Mouse (Mus musculus): ENCODE data around the gene Xpot. TPM values are rescaled to one million over a fixed set of nuclear protein-coding genes. Genes with fewer than 3 reads are reported as not detected.

Gene Xpot
- polyA plus RNA-seq, 1 experiment from 2014 or later, result 24.1 TPM

DNA sequence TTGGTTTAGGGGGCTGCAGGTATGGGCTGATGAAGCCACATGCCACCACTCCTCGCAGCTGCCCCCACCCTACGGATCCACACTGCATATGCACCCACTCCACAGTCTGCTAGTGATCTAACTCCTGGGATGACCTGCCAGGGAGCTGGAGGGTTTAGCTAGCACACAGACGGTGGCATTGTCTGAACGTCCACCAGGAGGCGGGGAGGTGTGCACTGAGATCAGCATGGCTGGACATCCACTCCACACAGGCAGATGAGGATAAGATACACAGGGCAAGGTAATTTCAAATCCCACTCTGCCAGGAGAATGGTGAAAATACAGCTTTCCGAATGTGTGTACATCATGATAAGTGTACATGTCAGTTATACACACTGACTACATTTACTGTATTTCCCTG lies 69.9 kb downstream of the Xpot start:
- Histone ChIP-seq H3K9me3 (replicated peaks; ENCODE audit: control insufficient read depth, low read length) (no peaks in the 10 kb centered on the region), H3K4me1 (ENCODE audit: control insufficient read depth, low read depth, low read length) (no peaks in the 10 kb centered on the region), H3K36me3 (ENCODE audit: control insufficient read depth, insufficient read depth) (peaks cover 64% of the 10 kb centered on the region), H3K9ac (ENCODE audit: low read depth, low read length) (no peak overlapping the region), H3K27ac (ENCODE audit: low read length) (no peak overlapping the region), H3K27me3 (ENCODE audit: control insufficient read depth, insufficient read depth, low read depth, low read length) (no peaks in the 10 kb centered on the region), H3K4me2 (ENCODE audit: low read depth, low read length) (no peak overlapping the region), H3K4me3 (ENCODE audit: low read depth, low read length) (no peak overlapping the region)
- WGBS (ENCODE audit: insufficient replicate concordance), result 62% methylated on average over 6 of the region's 6 CpGs
- ATAC-seq (ENCODE audit: low read depth), result peak; percentile 62; the same call in 1 of the 2 replicates

DNA sequence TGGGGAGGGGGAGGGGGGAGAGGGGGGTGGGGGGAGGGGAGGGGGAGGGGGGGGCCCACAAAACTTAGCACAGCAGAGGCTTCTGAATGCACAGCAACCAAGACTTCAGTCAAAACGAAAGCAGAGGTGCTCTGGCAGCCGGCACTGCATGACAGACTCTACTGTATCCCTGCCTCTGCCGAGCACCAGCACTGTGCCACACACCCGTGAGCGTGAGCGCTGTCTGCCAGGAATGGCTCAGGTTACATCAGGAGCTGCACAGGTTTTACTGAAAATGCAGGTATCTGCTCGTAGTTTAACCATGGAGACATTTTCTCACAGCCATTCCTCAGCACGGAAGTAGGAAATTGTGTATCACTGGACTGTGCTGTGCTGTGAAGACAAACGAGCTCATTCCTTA lies 75.8 kb downstream of the Xpot start:
- Histone ChIP-seq H3K27ac (ENCODE audit: low read length) (no peak overlapping the region), H3K9ac (ENCODE audit: low read depth, low read length) (no peak overlapping the region), H3K27me3 (ENCODE audit: control insufficient read depth, insufficient read depth, low read depth, low read length) (no peaks in the 10 kb centered on the region), H3K4me1 (ENCODE audit: control insufficient read depth, low read depth, low read length) (no peaks in the 10 kb centered on the region), H3K4me3 (ENCODE audit: low read depth, low read length) (no peak overlapping the region), H3K9me3 (replicated peaks; ENCODE audit: control insufficient read depth, low read length) (no peaks in the 10 kb centered on the region), H3K36me3 (ENCODE audit: control insufficient read depth, insufficient read depth) (peaks cover 55% of the 10 kb centered on the region), H3K4me2 (ENCODE audit: low read depth, low read length) (no peak overlapping the region)
- no peak for ATAC-seq (ENCODE audit: low read depth)
- WGBS (ENCODE audit: insufficient replicate concordance), result 86% methylated on average over 9 of the region's 9 CpGs

DNA sequence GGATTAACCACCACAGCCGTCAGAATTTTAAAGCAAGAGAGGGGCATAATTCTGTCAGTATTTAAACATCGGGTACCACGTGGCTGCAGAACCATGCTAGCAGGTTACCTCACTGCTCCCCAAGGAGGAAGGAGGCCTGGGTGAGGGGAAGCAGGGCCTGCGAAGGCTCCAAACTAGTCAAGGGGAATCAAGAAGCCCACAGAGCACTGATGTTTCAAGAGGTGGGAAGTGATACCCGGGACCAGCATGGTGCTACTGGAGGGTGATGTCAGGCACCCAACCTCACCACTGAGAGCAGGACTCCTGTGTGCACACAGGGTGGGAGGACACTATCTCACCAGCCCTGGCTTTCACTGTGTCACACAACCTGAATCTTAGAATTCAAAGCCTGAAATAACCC lies 76.5 kb downstream of the Xpot start:
- Histone ChIP-seq H3K36me3 (ENCODE audit: control insufficient read depth, insufficient read depth) (peaks cover 52% of the 10 kb centered on the region), H3K9ac (ENCODE audit: low read depth, low read length) (no peak overlapping the region)
- 62% methylated on average over 5 of the region's 5 CpGs for WGBS (ENCODE audit: insufficient replicate concordance)

DNA sequence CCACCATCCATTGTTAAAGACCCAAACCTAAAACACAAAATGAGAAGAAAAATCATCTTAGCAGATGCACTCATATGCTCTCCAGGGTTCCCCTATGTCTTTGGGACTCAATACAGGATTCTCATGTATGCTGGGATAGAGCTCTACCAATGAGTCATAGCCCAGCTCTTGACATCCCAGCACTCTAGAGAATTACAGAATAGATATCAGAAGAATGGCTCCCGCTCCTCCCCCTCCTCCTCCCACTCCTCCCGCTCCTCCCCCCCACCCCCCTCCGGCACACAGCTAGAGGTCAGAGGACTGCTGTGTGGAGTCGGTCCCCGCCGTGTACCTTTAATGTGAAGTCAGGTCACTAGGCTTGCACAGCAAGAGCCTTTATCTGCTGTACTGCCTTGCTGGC lies 79.0 kb downstream of the Xpot start:
- Histone ChIP-seq H3K4me1 (ENCODE audit: control insufficient read depth, low read depth, low read length) (no peaks in the 10 kb centered on the region), H3K4me2 (ENCODE audit: low read depth, low read length) (no peak overlapping the region), H3K27ac (ENCODE audit: low read length) (no peak overlapping the region), H3K9me3 (replicated peaks; ENCODE audit: control insufficient read depth, low read length) (no peaks in the 10 kb centered on the region), H3K4me3 (ENCODE audit: low read depth, low read length) (no peak overlapping the region), H3K9ac (ENCODE audit: low read depth, low read length) (no peak overlapping the region), H3K27me3 (ENCODE audit: control insufficient read depth, insufficient read depth, low read depth, low read length) (no peaks in the 10 kb centered on the region), H3K36me3 (ENCODE audit: control insufficient read depth, insufficient read depth) (peaks cover 31% of the 10 kb centered on the region)
- ATAC-seq (ENCODE audit: low read depth), result no peak
- WGBS (ENCODE audit: insufficient replicate concordance), result 72% methylated on average over 6 of the region's 6 CpGs

More for the DNA sequence above, 76.5 kb downstream of the Xpot start:
- no peaks in the 10 kb centered on the region for H3K27me3 ChIP-seq (ENCODE audit: control insufficient read depth, insufficient read depth, low read depth, low read length)
- no peak overlapping the region for H3K4me3 ChIP-seq (ENCODE audit: low read depth, low read length)
- no peak overlapping the region for H3K4me2 ChIP-seq (ENCODE audit: low read depth, low read length)
- no peak for ATAC-seq (ENCODE audit: low read depth)
- no peak overlapping the region for H3K27ac ChIP-seq (ENCODE audit: low read length)
- H3K9me3 ChIP-seq (replicated peaks; ENCODE audit: control insufficient read depth, low read length), result no peaks in the 10 kb centered on the region
- H3K4me1 ChIP-seq (ENCODE audit: control insufficient read depth, low read depth, low read length), result no peaks in the 10 kb centered on the region

DNA sequence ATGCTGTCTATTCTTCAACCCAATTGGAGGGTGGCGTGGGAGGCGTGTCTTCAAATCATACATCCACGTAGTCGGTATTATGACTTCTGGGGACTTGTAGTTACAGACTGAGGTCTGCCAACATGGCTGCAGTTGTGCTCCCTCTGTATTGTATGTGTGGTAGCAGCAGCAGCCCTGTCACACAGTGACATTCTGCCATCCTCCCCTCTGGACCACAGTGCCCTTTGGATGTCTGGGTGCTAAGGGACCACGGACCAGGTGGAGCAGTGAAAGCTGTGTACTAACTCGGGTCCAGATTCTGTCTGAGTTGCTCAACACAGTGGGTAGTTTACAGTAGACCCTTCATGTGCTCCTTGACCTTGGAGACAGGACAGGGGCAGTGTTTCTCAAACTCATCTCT lies 82.6 kb downstream of the Xpot start:
- Histone ChIP-seq H3K27ac (ENCODE audit: low read length) (no peak overlapping the region), H3K4me1 (ENCODE audit: control insufficient read depth, low read depth, low read length) (no peaks in the 10 kb centered on the region), H3K27me3 (ENCODE audit: control insufficient read depth, insufficient read depth, low read depth, low read length) (no peaks in the 10 kb centered on the region), H3K9me3 (replicated peaks; ENCODE audit: control insufficient read depth, low read length) (no peaks in the 10 kb centered on the region), H3K36me3 (ENCODE audit: control insufficient read depth, insufficient read depth) (peaks cover 14% of the 10 kb centered on the region), H3K4me3 (ENCODE audit: low read depth, low read length) (no peak overlapping the region), H3K9ac (ENCODE audit: low read depth, low read length) (no peak overlapping the region), H3K4me2 (ENCODE audit: low read depth, low read length) (no peak overlapping the region)
- no peak for ATAC-seq (ENCODE audit: low read depth)
- 87% methylated on average over 6 of the region's 6 CpGs for WGBS (ENCODE audit: insufficient replicate concordance)

DNA sequence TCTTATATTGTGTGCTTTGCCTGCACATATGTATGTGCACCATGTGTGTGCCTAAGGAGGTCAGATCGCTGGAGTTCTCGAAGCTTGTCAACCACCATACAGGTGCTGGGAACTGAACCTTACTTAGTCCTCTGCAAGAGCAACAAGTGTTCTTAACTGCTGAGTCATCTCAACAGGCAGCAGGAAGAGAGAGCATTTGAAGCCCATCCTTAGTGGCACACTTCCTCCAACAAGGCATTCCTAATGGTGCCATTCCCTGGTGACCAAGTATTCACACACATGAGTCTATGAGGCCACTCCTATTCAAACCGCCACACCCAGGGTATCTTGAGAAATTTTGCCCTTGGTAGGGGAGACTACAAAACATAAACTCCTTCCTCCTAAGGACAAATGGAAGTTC lies 84.0 kb downstream of the Xpot start:
- no peak overlapping the region for H3K4me3 ChIP-seq (ENCODE audit: low read depth, low read length)
- H3K27ac ChIP-seq (ENCODE audit: low read length), result no peak overlapping the region
- no peaks in the 10 kb centered on the region for H3K4me1 ChIP-seq (ENCODE audit: control insufficient read depth, low read depth, low read length)
- 79% methylated on average over 3 of the region's 3 CpGs for WGBS (ENCODE audit: insufficient replicate concordance)
- ATAC-seq (ENCODE audit: low read depth), result no peak
- peaks cover 14% of the 10 kb centered on the region for H3K36me3 ChIP-seq (ENCODE audit: control insufficient read depth, insufficient read depth)
- H3K9me3 ChIP-seq (replicated peaks; ENCODE audit: control insufficient read depth, low read length), result no peaks in the 10 kb centered on the region
- no peak overlapping the region for H3K9ac ChIP-seq (ENCODE audit: low read depth, low read length)
- no peak overlapping the region for H3K4me2 ChIP-seq (ENCODE audit: low read depth, low read length)
- H3K27me3 ChIP-seq (ENCODE audit: control insufficient read depth, insufficient read depth, low read depth, low read length), result no peaks in the 10 kb centered on the region

Small RNAs within 50 kb of the gene (microRNA-seq; reads per million reads assigned to microRNA genes)
- not detected for gene Gm24330

Other genes starting within 250 kb of the Xpot start
- 12.1 and 13.3 TPM in 2 replicates for gene Rassf3, start 150.0 kb downstream of the Xpot start, polyA plus RNA-seq (2015; fragmentation: Nextera tagmentation; extraction: Ambion mirVana)
- gene Tbk1, start 39.5 kb downstream of the Xpot start, polyA plus RNA-seq (2015; fragmentation: Nextera tagmentation; extraction: Ambion mirVana), result 19.8 and 20.5 TPM in 2 replicates
- 0.04 TPM in 1 of 2 replicates, not detected in the other for gene D930020B18Rik, start 15.3 kb upstream of the Xpot start, polyA plus RNA-seq (2015; fragmentation: Nextera tagmentation; extraction: Ambion mirVana)
- gene BC048403, start 113.6 kb upstream of the Xpot start, polyA plus RNA-seq (2015; fragmentation: Nextera tagmentation; extraction: Ambion mirVana), result 1.3 TPM in 2 replicates

Measured in liver, embryonic 16.5 days (tissue).